Mouse (Mus musculus): Measurements from ENCODE around the gene Ubald1. TPM values are rescaled to one million over a fixed set of nuclear protein-coding genes. Genes with fewer than 3 reads are reported as not detected.

Gene Ubald1
- polyA plus RNA-seq, 1 experiment: 65.2 TPM

- no peak for TF ChIP-seq POLR2A (IDR thresholded peaks at IDR 0.05; ENCODE audit: control insufficient read depth, low read depth, low read length)
- TF ChIP-seq CTCF (IDR thresholded peaks at IDR 0.05; ENCODE audit: control insufficient read depth, insufficient read depth, insufficient replicate concordance, low read depth, low read length): no peak
- Histone ChIP-seq H3K4me3 (ENCODE audit: control insufficient read depth, low read depth, low read length) (no peak overlapping the region), H3K27me3 (ENCODE audit: control insufficient read depth, insufficient read depth, low read length) (no peaks in the 10 kb centered on the region), H3K4me1 (ENCODE audit: control insufficient read depth, insufficient read depth, low read length) (no peaks in the 10 kb centered on the region), H3K27ac (ENCODE audit: control insufficient read depth, insufficient read depth, low read depth, low read length) (no peak overlapping the region), H3K36me3 (ENCODE audit: control insufficient read depth, insufficient read depth, low read length) (no peaks in the 10 kb centered on the region)
These were observed 21.1 kb upstream of the Ubald1 start for GRCm38 (mm10) chr16:4901167-4901566.

GRCm38 (mm10) chr16:4899711-4900110 is 19.6 kb upstream of the Ubald1 start:
- H3K36me3 ChIP-seq (ENCODE audit: control insufficient read depth, insufficient read depth, low read length): no peaks in the 10 kb centered on the region
- no peak overlapping the region for H3K4me3 ChIP-seq (ENCODE audit: control insufficient read depth, low read depth, low read length)
- H3K27ac ChIP-seq (ENCODE audit: control insufficient read depth, insufficient read depth, low read depth, low read length): no peak overlapping the region
- no peaks in the 10 kb centered on the region for H3K4me1 ChIP-seq (ENCODE audit: control insufficient read depth, insufficient read depth, low read length)
- no peaks in the 10 kb centered on the region for H3K27me3 ChIP-seq (ENCODE audit: control insufficient read depth, insufficient read depth, low read length)
- TF ChIP-seq POLR2A (IDR thresholded peaks at IDR 0.05; ENCODE audit: control insufficient read depth, low read depth, low read length) (no peak), CTCF (IDR thresholded peaks at IDR 0.05; ENCODE audit: control insufficient read depth, insufficient read depth, insufficient replicate concordance, low read depth, low read length) (no peak)

- TF ChIP-seq CTCF (IDR thresholded peaks at IDR 0.05; ENCODE audit: control insufficient read depth, insufficient read depth, insufficient replicate concordance, low read depth, low read length): no peak
- TF ChIP-seq POLR2A (IDR thresholded peaks at IDR 0.05; ENCODE audit: control insufficient read depth, low read depth, low read length): no peak
- Histone ChIP-seq H3K4me3 (ENCODE audit: control insufficient read depth, low read depth, low read length) (no peak overlapping the region), H3K36me3 (ENCODE audit: control insufficient read depth, insufficient read depth, low read length) (no peaks in the 10 kb centered on the region), H3K27ac (ENCODE audit: control insufficient read depth, insufficient read depth, low read depth, low read length) (no peak overlapping the region), H3K4me1 (ENCODE audit: control insufficient read depth, insufficient read depth, low read length) (no peaks in the 10 kb centered on the region), H3K27me3 (ENCODE audit: control insufficient read depth, insufficient read depth, low read length) (no peaks in the 10 kb centered on the region)
These were observed 18.8 kb upstream of the Ubald1 start for GRCm38 (mm10) chr16:4898881-4899280.

GRCm38 (mm10) chr16:4897146-4897730 is 17.1 kb upstream of the Ubald1 start:
- no peak for TF ChIP-seq POLR2A (IDR thresholded peaks at IDR 0.05; ENCODE audit: control insufficient read depth, low read depth, low read length)
- TF ChIP-seq CTCF (IDR thresholded peaks at IDR 0.05; ENCODE audit: control insufficient read depth, insufficient read depth, insufficient replicate concordance, low read depth, low read length): no peak
- H3K27ac ChIP-seq (ENCODE audit: control insufficient read depth, insufficient read depth, low read depth, low read length): no peak overlapping the region
- no peaks in the 10 kb centered on the region for H3K36me3 ChIP-seq (ENCODE audit: control insufficient read depth, insufficient read depth, low read length)
- no peaks in the 10 kb centered on the region for H3K27me3 ChIP-seq (ENCODE audit: control insufficient read depth, insufficient read depth, low read length)
- no peak overlapping the region for H3K4me3 ChIP-seq (ENCODE audit: control insufficient read depth, low read depth, low read length)
- H3K4me1 ChIP-seq (ENCODE audit: control insufficient read depth, insufficient read depth, low read length): no peaks in the 10 kb centered on the region

- no peaks in the 10 kb centered on the region for H3K27me3 ChIP-seq (ENCODE audit: control insufficient read depth, insufficient read depth, low read length)
- no peak overlapping the region for H3K4me3 ChIP-seq (ENCODE audit: control insufficient read depth, low read depth, low read length)
- H3K36me3 ChIP-seq (ENCODE audit: control insufficient read depth, insufficient read depth, low read length): no peaks in the 10 kb centered on the region
- TF ChIP-seq POLR2A (IDR thresholded peaks at IDR 0.05; ENCODE audit: control insufficient read depth, low read depth, low read length) (no peak), CTCF (IDR thresholded peaks at IDR 0.05; ENCODE audit: control insufficient read depth, insufficient read depth, insufficient replicate concordance, low read depth, low read length) (no peak)
- H3K27ac ChIP-seq (ENCODE audit: control insufficient read depth, insufficient read depth, low read depth, low read length): no peak overlapping the region
- H3K4me1 ChIP-seq (ENCODE audit: control insufficient read depth, insufficient read depth, low read length): no peaks in the 10 kb centered on the region
These were observed 16.3 kb upstream of the Ubald1 start for GRCm38 (mm10) chr16:4896249-4897027.

- H3K27me3 ChIP-seq (ENCODE audit: control insufficient read depth, insufficient read depth, low read length): no peaks in the 10 kb centered on the region
- no peaks in the 10 kb centered on the region; the same call in 1 of the 2 replicates for H3K4me1 ChIP-seq (ENCODE audit: control insufficient read depth, insufficient read depth, low read length)
- no peak overlapping the region for H3K4me3 ChIP-seq (ENCODE audit: control insufficient read depth, low read depth, low read length)
- no peaks in the 10 kb centered on the region for H3K36me3 ChIP-seq (ENCODE audit: control insufficient read depth, insufficient read depth, low read length)
- TF ChIP-seq CTCF (IDR thresholded peaks at IDR 0.05; ENCODE audit: control insufficient read depth, insufficient read depth, insufficient replicate concordance, low read depth, low read length) (no peak), POLR2A (IDR thresholded peaks at IDR 0.05; ENCODE audit: control insufficient read depth, low read depth, low read length) (no peak)
- no peak overlapping the region; the same call in 1 of the 2 replicates for H3K27ac ChIP-seq (ENCODE audit: control insufficient read depth, insufficient read depth, low read depth, low read length)
These were observed 14.2 kb upstream of the Ubald1 start for GRCm38 (mm10) chr16:4894201-4894908.

GRCm38 (mm10) chr16:4892171-4892570 is 12.1 kb upstream of the Ubald1 start:
- TF ChIP-seq POLR2A (IDR thresholded peaks at IDR 0.05; ENCODE audit: control insufficient read depth, low read depth, low read length) (no peak), CTCF (IDR thresholded peaks at IDR 0.05; ENCODE audit: control insufficient read depth, insufficient read depth, insufficient replicate concordance, low read depth, low read length) (no peak)
- H3K27ac ChIP-seq (ENCODE audit: control insufficient read depth, insufficient read depth, low read depth, low read length): no peak overlapping the region
- H3K36me3 ChIP-seq (ENCODE audit: control insufficient read depth, insufficient read depth, low read length): no peaks in the 10 kb centered on the region
- H3K4me3 ChIP-seq (ENCODE audit: control insufficient read depth, low read depth, low read length): no peak overlapping the region
- H3K27me3 ChIP-seq (ENCODE audit: control insufficient read depth, insufficient read depth, low read length): no peaks in the 10 kb centered on the region
- peaks cover 3% of the 10 kb centered on the region; the same call in 1 of the 2 replicates for H3K4me1 ChIP-seq (ENCODE audit: control insufficient read depth, insufficient read depth, low read length)
